Mouse (Mus musculus) ovary, adult 18-20 months (tissue): Measurements from ENCODE around the gene Itga5.
A peak's percentile ranks its signal among the peaks of the same experiment; 100 is the strongest.

Source experiments
- DNase-seq: peaks from one replicate; pipeline ENCODE4 v3.0.0; 2022; ENCODE audit warnings: low spot score, mixed read lengths

Gene Itga5

DNA sequence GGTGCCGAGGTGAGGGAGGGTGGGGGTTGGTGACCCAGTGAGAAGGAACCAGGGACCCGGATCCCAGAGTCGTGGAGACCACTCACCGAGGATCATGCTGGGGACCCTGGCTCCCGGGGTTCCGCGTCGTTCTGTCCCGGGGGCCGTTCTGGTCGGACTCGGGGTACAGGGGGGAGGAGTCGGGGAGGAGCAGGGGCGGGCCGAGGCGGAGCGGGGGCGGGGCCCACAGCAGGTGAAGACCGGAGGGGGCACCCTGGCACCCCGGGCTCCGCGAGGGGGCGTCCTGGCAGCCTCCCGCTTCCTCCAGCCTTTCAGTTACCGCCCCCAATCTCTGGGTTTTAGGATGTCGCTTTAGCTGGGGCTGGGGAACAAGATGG, 26.6 kb downstream of the Itga5 start, which contains the start of gene Zfp385a:
TSS of gene Zfp385a (minus strand) at position 133 of the 377 bp plus-strand sequence.
- no peak for DNase-seq

- no peak for DNase-seq
These were observed 27.2 kb downstream of the Itga5 start for GRCm38 (mm10) chr15:103339166-103339960.

GRCm38 (mm10) chr15:103338829-103339165, 27.8 kb downstream of the Itga5 start:
- DNase-seq = no peak

GRCm38 (mm10) chr15:103336996-103337667, 29.4 kb downstream of the Itga5 start:
- no peak for DNase-seq

DNA sequence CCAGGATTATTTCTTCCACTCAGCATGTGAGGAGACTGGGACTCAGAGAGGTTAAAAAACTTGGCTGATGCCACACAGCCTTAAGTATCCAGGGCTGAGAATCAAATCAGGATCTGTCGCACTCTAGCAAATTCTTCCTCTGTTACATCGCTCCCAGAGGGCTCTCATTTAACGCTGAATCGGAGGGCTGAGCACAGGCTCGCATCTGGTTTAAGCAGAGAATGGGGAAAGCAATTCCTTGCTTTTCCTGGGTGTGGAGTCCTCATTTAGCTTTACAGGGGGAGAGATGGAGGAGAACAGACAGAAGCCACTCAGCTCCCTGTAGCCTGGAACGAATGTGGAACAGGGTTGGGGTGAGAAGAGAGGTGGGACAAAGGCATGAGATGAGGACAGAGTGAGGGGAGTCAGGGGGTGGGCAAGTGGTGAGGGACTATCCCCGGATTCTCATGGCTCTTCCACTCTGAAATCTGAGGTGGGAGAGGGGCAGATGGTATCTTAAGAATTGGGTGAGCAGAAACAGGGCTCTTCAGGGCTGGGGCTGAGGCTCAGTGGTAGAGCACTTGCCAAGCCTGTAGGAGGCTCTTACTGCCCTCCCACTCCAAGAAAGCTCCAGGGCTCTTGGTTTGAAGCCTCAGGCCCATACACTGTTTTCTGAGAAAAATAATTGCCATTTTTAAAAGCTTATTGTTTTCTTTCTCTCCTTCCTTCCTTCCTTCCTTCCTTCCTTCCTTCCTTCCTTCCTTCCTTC, 30.9 kb downstream of the Itga5 start:
- no peak for DNase-seq

- DNase-seq = no peak
These were observed 31.5 kb downstream of the Itga5 start for GRCm38 (mm10) chr15:103335040-103335439.

DNA sequence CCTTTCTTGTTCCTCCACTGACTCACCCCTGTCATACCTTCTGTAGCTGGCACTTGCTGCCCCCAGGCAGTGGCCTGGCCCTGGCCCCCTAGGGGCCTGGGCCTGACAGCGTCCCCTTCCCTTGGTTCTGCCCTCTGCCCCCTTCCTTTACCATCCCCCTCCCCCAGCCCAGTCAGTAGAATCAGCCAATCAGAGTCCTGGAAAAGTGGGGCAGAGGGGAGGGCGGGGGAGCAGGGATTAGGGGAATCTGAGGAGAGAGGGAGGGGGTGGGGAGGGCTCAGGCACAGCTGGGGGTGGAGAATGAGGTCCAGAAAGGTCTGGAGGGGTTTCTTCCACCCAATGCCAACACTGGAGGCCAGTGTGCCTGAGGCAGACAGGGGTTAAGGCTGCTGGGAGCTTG, 32.4 kb downstream of the Itga5 start:
- DNase-seq = no peak

GRCm38 (mm10) chr15:103333738-103334137, 32.8 kb downstream of the Itga5 start:
- no peak for DNase-seq

DNA sequence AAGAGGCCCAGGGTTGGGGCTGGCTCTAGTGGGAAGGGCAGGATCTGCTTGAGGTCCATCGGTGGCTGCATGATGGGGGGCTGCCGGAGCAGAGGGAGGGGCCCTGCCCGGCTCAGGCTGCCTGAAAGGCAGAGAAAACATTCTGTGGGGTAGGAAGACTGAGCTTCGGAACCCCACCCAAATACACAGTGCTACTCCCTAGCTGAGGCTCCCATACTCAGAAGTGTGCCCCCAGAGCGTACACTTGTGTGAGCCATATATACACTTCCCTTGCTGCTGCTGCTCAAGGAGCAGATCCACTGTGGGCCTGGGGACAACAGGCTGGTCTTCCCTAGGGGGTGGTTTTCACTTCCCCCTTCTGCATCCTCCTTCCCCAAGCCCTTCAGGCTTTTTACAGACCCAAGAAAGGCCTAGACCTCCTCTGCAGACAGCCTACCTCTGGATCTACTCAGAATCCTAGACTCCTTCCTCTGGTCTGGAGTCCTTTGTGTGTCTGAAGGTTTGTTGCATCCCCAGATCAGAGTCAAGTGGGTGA, 33.4 kb downstream of the Itga5 start:
- DNase-seq = no peak

DNA sequence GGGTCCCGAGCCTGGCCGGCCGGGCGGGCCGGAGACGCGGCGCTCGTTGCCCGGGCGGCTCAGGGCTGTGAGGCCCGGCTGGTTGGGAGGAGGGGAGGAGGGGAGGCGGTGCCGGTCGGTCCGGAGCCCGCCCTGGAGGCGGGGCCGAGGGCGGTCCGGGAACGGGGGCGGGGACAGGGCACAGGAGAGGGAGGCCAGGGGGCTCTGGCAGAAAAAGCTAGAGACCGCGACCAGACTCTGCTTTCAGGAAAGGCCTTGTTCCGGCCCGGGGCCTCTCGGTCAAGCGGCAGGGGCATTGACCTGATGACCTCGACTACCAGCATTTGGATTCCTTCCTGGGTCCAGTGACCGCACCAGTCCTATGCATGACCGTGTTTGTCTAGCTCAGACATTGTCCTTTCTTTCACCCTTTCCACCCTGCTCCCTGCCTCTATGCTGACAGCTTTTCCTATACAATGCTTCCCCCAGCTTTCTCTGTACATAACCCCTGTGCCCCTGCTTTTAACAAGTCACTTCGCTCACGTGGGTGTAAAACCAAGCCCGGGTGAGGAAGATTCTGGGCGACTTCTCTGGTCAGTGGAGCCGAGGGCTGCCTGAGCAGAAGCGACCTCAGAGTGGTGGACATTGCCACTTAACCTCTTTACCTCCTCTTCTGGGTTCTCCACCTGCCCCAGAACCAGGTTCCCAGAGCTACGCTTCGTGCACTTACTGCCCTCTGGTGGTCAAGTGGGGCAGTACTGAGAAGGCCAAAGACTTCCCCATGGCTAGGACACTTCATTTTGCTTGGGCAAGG, 42.9 kb downstream of the Itga5 start:
- peak; percentile 74 for DNase-seq

DNA sequence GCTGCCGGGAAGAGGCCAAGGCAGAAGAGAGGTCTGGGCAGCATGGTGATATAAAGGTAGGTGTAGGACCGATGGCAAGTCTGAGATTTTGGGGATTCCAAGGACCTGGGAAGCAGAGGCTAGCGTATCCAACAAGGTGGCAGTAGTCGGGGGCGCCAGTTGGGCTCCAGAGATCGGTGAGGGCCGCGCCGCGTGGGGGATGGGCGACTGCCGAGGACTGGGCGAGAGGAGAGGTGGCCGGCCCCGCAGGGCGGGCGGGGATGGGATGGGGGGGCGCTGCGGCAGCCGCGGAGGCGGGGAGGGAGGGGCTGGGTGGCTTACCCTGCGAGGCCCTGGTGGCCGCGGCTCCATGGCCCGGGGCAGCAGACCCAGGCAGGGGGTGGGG, 43.5 kb downstream of the Itga5 start:
- no peak for DNase-seq

DNA sequence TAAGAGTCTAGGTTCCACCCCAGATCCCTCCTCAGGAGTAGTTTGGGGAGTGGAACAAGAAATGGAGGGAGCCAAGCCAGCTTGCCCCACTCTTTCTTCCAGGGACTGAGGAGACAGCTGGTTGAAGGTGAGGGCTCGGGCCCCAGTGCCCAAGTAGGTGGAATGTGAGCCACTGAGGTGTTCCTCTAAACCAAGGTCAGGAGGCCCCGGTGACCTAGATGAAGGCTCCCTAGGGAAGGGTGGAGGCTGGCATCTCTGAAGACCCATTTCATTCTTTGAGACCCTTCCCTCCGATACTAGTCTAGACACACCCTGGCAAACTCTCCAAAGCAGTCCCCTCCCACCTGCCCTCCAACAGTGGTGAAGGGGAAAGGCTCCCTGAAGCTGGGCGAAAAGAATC, 44.2 kb downstream of the Itga5 start:
- DNase-seq = no peak

GRCm38 (mm10) chr15:103321076-103321475, 45.5 kb downstream of the Itga5 start:
- DNase-seq = no peak

DNA sequence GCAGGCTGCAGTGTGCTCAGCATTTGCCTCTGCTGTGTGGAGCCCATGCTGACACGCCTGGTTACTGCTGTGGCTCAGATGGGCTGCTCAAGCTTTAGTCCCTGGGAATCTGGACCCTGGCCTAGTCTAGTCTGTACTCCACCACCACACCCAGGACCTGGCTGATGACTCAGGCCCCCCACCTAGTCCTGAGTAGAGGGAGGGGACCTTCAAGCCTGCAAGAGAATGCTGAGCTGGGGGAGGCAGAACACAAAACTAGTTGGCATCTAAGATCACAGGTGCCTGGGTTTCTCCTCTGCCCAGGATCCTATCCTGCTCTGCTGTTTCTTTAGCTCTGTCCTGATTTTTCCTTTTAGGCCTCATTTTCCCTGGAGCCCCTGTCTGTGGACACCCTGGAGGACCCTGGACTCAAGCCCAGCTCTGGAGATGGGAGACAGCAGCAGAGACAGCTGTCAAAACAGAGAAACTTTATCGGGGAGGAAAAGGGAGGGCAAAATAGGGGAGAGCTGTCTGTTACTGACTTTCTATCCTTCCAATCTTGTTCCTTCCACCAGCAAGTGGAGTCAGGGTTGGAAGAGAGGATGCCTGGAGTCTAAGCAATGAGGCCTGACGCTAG, 48.3 kb downstream of the Itga5 start:
- DNase-seq = no peak

GRCm38 (mm10) chr15:103317731-103318130, 48.8 kb downstream of the Itga5 start:
- DNase-seq = no peak

GRCm38 (mm10) chr15:103317120-103317519, 49.4 kb downstream of the Itga5 start:
- no peak for DNase-seq

GRCm38 (mm10) chr15:103315979-103316776, 50.4 kb downstream of the Itga5 start:
- no peak for DNase-seq

DNA sequence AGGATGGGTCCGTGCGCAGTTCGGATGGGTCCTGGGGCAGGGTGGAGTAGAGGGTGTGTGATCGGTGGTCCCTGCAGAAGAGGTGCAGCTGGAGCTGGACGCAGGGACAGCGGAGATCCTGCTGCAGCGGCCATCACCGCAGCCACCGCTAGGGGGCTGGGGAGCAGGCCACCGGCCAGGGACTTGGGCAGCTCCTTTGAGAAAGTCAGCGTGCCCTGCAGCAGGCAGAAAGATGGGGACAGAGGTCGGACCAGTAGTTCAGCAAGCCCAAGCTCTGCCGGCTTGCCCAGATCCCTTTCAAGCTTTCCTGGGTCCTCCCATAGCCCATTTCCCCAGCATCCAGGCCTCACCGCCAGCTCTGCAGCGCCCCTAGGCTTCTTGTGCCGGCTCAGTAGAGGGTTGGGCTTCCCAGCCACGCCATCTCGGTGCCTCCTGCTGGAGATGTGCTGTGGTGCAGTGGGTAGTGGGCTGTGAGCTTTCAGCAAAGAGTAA, 51.5 kb downstream of the Itga5 start:
- DNase-seq = peak; percentile 57

GRCm38 (mm10) chr15:103314181-103314580, 52.4 kb downstream of the Itga5 start:
- DNase-seq = no peak

GRCm38 (mm10) chr15:103313495-103314095, 53.0 kb downstream of the Itga5 start:
- no peak for DNase-seq
